Mouse (Mus musculus) ovary, postnatal 10 days (tissue): ENCODE measurements at regions not wholly inside any gene's neighbourhood (a gene's known extent, or its start where the extent isn't known, plus 50 kb on each side); places are given as distances from the start of the nearest gene placed in this dataset.

ENCODE experiments used
- DNase-seq: peaks from one replicate; pipeline ENCODE4 v3.0.0; 2022; ENCODE audit warnings: low spot score

DNA sequence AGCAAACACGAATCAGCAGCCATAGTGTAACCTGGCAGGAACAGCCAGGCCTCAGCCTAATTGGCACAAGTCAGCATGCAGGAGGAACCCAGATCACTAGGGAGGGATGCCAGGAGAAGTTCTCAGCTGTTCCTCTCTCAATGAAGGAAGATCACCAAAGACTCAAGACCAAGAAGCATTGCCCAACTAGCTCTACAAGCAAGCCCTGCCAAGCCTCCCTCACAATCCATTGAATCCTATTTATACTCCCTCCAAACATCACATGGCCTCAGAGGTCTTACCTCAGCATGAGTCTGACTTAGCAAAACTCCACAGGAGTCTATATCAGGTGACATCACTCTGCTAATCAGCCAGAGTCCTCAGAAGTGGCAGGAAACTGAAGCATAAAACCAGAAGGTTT lies 135.1 kb downstream of the Rbm43 start:
- no peak for DNase-seq

- DNase-seq = no peak
Observed at GRCm38 (mm10) chr2:51822976-51823375, 112.0 kb downstream of the Rbm43 start.

DNA sequence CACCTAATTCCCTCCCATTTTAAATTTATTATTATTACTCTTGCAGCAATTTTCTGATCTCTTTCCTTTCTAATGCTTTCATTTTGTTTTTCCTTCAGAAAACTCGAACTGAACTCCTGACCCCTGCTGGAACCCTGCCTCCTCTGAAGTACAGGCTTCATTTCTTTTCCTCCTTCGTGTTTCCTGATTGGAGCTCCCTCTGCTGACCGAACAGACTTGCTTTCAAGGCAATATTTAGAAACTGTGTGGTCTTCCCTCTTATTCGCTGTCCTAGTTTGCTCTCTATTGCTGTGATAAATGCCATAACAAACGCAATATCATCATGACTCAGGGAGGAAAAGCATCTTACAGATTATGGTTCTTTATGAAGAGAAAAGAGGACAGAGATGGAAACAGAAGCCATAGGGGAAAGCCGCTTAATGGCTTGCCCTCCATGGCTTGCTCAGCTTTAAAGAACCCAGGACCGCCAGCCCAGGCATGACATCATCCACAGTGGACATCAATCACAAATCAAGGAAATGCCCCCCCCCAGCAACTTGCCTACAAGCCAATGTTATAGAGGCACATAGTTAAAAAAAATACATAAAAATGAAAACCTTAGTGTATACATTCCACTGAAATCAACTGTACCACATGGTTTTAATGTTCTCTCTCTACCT lies 104.5 kb downstream of the Rbm43 start:
- peak; percentile 7 for DNase-seq

DNA sequence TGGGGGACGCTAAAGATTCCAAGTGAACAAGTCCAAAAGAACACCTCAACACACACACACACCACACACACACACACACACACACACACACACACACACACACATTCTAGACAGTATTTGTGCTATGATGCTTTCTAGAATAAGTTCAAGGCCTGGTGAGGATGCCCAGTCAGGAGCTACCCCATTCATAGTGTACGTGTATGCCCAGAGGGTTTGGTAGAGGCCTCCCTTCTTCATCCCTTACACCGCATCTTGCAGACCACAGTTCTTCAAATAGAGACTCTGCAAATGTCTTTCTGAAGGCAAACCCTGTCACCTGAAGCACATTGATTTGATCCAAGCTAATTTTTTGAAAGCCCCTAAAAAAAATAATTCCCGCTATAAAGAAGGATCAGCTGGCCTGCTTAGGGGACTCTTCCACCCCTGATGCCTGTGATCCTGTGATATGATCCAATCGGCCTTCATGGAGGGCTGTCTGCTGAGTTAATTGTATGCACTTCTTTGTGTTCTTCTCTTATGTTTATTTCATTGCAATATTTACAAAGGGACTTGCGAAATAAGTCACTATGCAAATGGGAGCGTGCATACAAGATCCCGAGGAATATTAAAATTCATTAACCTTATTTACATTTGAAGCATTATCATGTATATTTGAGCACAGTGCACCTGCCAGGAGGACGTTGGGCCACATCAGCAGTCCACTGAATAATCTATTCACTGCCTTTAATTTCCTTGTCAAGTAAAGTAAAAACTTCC lies 103.8 kb downstream of the Rbm43 start:
- no peak for DNase-seq

DNA sequence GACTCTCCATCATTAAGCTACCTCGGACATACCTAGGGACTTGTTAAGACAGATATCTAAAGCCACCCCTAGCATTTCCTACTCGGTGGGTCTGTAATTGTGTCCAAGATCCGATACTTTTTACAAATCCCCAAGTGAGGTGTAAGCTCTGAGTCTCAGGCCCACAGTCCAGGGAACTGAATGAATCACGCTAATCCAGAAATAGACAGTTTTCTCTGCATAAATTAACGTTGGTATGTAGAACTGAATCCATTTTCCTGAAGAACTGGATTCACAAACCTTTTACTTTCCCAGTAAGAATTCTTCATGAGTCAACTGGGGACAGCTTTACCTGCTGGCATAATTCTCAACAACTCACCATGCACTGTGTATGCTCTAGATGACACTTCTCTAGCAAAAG lies 97.1 kb downstream of the Rbm43 start:
- no peak for DNase-seq

DNA sequence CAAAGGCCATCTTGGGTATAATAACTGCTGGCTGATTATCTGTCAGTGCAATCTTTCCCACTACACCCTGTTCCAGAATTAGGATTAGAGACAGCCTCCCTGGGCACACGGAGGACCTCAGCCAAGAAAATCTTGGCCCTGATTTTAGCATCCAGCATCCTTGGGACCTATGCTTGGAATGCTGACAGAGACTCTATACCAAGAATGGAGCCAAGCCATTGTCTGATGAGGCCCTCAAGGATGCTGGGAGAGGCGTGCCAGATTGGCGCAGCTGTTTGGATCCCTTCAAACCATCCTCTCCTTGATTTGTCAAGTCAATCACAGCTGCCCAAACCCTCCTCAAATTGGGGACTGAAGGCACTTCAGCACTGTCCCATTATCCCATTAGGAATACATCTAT lies 94.2 kb downstream of the Rbm43 start:
- no peak for DNase-seq

GRCm38 (mm10) chr2:51844831-51845230 lies 90.1 kb downstream of the Rbm43 start:
- no peak for DNase-seq

DNA sequence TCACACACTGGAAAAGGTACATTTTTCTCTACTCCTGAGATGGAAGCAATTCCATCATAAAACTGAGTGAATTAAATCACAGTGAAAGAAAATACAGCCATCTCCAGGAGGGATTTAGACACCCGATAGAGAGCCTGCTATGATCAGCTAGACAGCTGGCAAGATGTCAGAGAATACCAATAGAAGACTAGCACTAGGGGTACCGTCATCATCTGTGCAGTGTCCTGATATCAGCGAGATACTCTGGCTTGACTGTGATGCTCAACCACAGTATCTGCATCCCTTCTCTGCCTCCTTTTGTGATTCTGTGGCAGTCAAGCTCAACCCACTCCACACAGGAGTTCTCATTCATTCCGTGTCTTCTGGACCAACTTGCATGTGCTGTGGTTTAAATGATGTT lies 87.4 kb downstream of the Rbm43 start:
- DNase-seq = no peak

GRCm38 (mm10) chr2:51847964-51848363 lies 87.0 kb downstream of the Rbm43 start:
- DNase-seq = no peak

- DNase-seq = no peak
Observed at GRCm38 (mm10) chr2:51848491-51848890, 86.5 kb downstream of the Rbm43 start.

GRCm38 (mm10) chr2:51850581-51850980 lies 84.4 kb downstream of the Rbm43 start:
- no peak for DNase-seq

GRCm38 (mm10) chr2:51851711-51852110 lies 83.3 kb downstream of the Rbm43 start:
- no peak for DNase-seq

DNA sequence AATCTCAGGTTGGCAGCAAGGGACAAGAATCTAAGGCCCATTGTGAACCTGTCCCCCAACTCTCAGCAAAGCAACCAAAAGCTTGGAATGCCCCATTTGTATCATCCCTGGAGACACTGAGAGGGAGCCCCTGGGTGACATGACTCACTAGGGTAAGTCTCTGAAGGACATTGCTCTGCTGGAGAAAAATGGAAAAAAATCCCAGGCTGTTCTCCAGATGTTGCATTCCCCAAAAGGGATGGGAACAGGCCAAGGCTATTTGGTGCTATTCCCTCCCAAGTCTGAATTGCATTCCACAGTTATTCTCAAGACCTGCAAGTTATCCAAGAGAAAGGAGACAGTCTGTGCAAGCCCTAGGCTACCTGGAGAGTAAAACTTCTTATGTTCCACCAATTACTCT lies 77.7 kb downstream of the Rbm43 start:
- no peak for DNase-seq

DNA sequence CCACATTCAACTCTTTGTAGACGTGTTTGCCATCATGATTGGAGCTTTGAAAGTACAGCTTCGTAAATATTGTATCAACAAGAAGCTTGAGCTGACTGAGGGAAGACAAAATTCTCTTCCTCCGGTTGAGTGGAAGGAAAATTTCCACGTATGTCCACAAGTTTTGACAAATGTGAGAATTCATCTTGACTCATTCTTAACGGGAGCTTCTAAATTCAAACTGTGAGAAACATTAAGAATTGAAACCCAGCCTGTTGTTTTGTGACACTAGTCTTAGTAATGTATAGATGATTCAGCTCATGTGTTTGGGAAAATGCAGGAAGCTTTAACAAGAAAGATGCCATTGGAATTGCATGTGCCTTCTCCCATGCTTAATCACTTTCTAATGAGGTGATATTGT lies 68.9 kb downstream of the Rbm43 start:
- no peak for DNase-seq

DNA sequence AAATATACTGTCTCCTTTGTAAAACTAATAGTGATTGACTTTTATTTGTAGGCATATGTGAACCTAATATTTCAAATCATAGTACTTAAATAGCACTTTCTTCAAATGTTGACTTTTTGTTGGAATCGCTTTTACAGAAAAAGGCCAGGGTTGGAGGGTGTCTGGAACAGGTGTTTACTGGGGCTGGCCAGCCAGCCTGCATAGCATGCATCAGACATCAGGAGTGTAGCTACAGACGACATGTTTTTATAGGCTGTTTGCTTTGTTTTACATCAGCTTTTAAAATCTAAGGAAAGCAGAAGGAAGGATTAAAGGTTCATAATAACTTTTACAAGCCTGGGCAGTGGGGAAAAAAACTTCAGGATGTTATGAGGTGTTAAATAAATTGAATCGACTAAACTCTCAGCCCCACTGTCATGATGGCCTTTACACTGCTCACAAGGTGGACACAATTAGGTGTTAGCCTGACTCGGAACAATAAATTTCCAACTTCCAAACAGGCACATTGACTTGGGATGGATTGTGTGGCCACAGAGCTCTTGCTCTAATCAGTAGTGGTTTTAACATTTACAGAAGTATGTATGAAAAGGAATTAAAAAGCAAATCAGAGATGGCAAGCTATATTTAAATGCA lies 66.0 kb downstream of the Rbm43 start:
- no peak for DNase-seq

- no peak for DNase-seq
Observed at GRCm38 (mm10) chr2:51871571-51871970, 63.4 kb downstream of the Rbm43 start.
